Mouse (Mus musculus) heart, adult 18-20 months (tissue): ENCODE results near the gene Mgarp. TPM values are rescaled to one million over a fixed set of nuclear protein-coding genes. Genes with fewer than 3 reads are reported as not detected.

Experiments used
- DNase-seq, 2 experiments: peaks; one replicate each; pipeline ENCODE4 v3.0.0; 2021 to 2022; ENCODE audit warnings: mixed read lengths in 1 of 2
- total RNA-seq, 2 experiments: library from RNA; stranded (reverse); gene quantifications; 2 replicates each; pipeline ENCODE4 v1.2.3; 2021

Mgarp gene
- total RNA-seq, 2 experiments from 2014 or later: 0.31 to 0.35 TPM

DNA sequence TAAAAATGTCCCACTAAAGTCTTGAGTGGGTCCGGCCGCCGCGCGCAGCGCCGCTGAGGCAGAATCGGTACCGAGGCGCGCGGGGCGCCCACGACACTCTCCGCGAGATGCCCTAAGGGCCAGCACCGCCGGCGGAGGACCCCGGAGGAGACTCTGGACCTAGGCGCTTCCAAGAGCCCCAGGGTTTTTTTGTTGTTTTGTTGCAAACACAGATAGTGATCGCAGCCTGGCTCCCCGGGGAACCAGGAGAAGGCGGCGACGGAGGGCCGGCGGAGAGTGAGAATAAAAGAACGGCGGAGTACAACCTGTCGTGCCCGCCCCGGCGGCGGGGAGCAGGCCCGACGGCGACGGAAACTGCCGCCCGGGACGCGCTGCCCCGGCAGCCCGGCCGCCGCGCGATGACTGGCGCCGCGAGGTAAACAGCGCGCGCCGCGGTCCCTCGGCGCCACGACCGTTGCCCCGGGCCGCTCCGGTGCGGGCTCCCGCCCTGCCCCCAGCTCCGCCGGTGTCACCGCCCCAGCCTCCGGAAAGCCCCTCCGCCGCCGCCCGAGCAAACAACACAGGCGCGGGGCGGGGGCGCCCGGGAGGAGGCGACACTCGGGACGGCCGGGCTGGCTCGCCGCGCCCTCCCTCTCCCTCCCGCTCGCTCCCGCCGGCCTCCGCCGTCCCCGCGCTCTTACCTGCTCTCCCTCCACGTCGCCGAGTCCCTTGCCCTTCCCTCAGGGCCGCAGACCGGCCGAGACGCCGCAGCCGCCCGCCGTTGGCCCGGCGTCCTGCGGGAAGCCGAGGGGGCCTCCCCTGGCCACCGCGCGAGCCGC lies 56.6 kb downstream of the Mgarp start:
- DNase-seq: peak; percentile 66 to 68

DNA sequence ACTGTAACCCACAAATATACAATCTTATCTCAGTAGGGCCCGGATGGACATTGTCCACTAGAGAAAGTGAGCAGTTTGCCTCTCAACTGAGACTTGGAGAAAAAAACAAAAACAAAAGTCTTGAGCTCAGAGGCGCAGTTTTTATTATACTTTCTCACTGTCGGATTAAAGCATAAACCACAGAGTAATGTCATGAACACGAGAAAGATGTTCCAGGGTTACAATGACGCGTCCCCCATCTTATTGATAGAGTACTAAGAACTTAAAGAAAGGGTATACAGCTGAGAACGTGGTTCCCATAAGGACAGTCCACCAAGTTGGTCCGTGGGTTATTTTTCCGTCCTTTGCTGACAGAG lies 57.2 kb downstream of the Mgarp start:
- DNase-seq: no peak

Other genes starting within 250 kb of the Mgarp start
- gene Noct, start 172.3 kb downstream of the Mgarp start, total RNA-seq: 10 to 100 TPM; 42.3 to 52.1 TPM
- gene Elf2, start 56.1 kb downstream of the Mgarp start, total RNA-seq: 10 to 100 TPM; 54.7 to 57.0 TPM
- 1,000 to 10,000 TPM; 1,753 to 1,760 TPM for gene Ndufc1, start 12.2 kb upstream of the Mgarp start, total RNA-seq
- gene Naa15, start 18.4 kb upstream of the Mgarp start, total RNA-seq: 10 to 100 TPM; 54.8 TPM
- gene Rab33b, start 87.2 kb upstream of the Mgarp start, total RNA-seq: 1 to 10 TPM; 8.9 to 9.9 TPM
- gene Setd7, start 164.1 kb upstream of the Mgarp start, total RNA-seq: 10 to 100 TPM; 46.0 to 53.0 TPM